Mouse (Mus musculus) hindbrain, embryonic 10.5 days (tissue): ENCODE measurements at regions not wholly inside any gene's neighbourhood (a gene's known extent, or its start where the extent isn't known, plus 50 kb on each side); places are given as distances from the start of the nearest gene placed in this dataset.

ENCODE experiments used
- DNase-seq: peaks from one replicate; pipeline ENCODE4 v3.0.0-alpha.2; 2017; ENCODE audit warnings: low spot score
- H3K27ac ChIP-seq: fragments of 300-500 bp; sonication (generic); 2 replicates; pipeline ENCODE4 v1.5.1; 2016; ENCODE audit warnings: mild to moderate bottlenecking, moderate library complexity
- H3K27me3 ChIP-seq: fragments of 300-500 bp; sonication (generic); 2 replicates; pipeline ENCODE4 v1.6.1; 2016; ENCODE audit warnings: mild to moderate bottlenecking; ENCODE audit not compliant: poor library complexity, insufficient read depth, severe bottlenecking
- H3K36me3 ChIP-seq: fragments of 300-500 bp; sonication (generic); 2 replicates; pipeline ENCODE4 v1.6.1; 2016; ENCODE audit warnings: mild to moderate bottlenecking, moderate library complexity
- H3K4me1 ChIP-seq: fragments of 300-500 bp; sonication (generic); replicated peaks from 2 replicates; pipeline ENCODE4 v1.6.1; 2016; ENCODE audit warnings: mild to moderate bottlenecking
- H3K4me3 ChIP-seq: fragments of 300-500 bp; sonication (generic); 2 replicates; pipeline ENCODE4 v1.5.1; 2016; ENCODE audit warnings: mild to moderate bottlenecking, moderate library complexity
- H3K9me3 ChIP-seq: fragments of 300-500 bp; sonication (generic); 2 replicates; pipeline ENCODE4 v1.6.1; 2016; ENCODE audit warnings: mild to moderate bottlenecking, moderate library complexity
- WGBS: fragments of 180-500 bp; shearing (Covaris S2); methylation state at CpG from one replicate; pipeline ENCODE4 v1.1.7; 2016; 5-methylcytosine and 5-hydroxymethylcytosine counted together

- Histone ChIP-seq H3K4me3 (no peak overlapping the region), H3K27ac (no peak overlapping the region), H3K27me3 (peaks cover 6% of the 10 kb centered on the region; the same call in 1 of the 2 replicates), H3K4me1 (no peaks in the 10 kb centered on the region; the same call in 1 of the 2 replicates), H3K9me3 (no peaks in the 10 kb centered on the region), H3K36me3 (peaks cover 5% of the 10 kb centered on the region; the same call in 1 of the 2 replicates)
- DNase-seq = no peak
- WGBS = 79% methylated on average over 5 of the region's 5 CpGs
Measured at GRCm38 (mm10) chr7:70300516-70300915, 66.0 kb downstream of the Nr2f2 start.

- Histone ChIP-seq H3K27ac (no peak overlapping the region), H3K36me3 (no peaks in the 10 kb centered on the region), H3K4me1 (peaks cover 21% of the 10 kb centered on the region), H3K4me3 (no peak overlapping the region), H3K27me3 (peaks cover 57% of the 10 kb centered on the region), H3K9me3 (peaks cover 3% of the 10 kb centered on the region; the same call in 1 of the 2 replicates)
- DNase-seq = no peak
- 95% methylated on average over 6 of the region's 6 CpGs for WGBS
Measured at GRCm38 (mm10) chr7:70291431-70291830, 75.1 kb downstream of the Nr2f2 start.

- 73% methylated on average over 8 of the region's 8 CpGs for WGBS
- H3K36me3 ChIP-seq = no peaks in the 10 kb centered on the region
- no peak for DNase-seq
- no peak overlapping the region for H3K27ac ChIP-seq
- H3K9me3 ChIP-seq = peaks cover 3% of the 10 kb centered on the region; the same call in 1 of the 2 replicates
- H3K4me3 ChIP-seq = no peak overlapping the region
- peaks cover 21% of the 10 kb centered on the region for H3K4me1 ChIP-seq
- peaks cover 63% of the 10 kb centered on the region for H3K27me3 ChIP-seq
Measured at GRCm38 (mm10) chr7:70290733-70291320, 75.7 kb downstream of the Nr2f2 start.

- peaks cover 27% of the 10 kb centered on the region for H3K4me1 ChIP-seq
- H3K9me3 ChIP-seq = peaks cover 3% of the 10 kb centered on the region; the same call in 1 of the 2 replicates
- no peak overlapping the region for H3K27ac ChIP-seq
- WGBS = 54% methylated on average over 6 of the region's 6 CpGs
- H3K36me3 ChIP-seq = no peaks in the 10 kb centered on the region
- DNase-seq = no peak
- no peak overlapping the region for H3K4me3 ChIP-seq
- H3K27me3 ChIP-seq = peaks cover 68% of the 10 kb centered on the region
Measured at GRCm38 (mm10) chr7:70290277-70290676, 76.3 kb downstream of the Nr2f2 start.

GRCm38 (mm10) chr7:70288621-70289020 lies 77.9 kb downstream of the Nr2f2 start:
- peaks cover 3% of the 10 kb centered on the region; the same call in 1 of the 2 replicates for H3K9me3 ChIP-seq
- H3K4me3 ChIP-seq = no peak overlapping the region
- peaks cover 32% of the 10 kb centered on the region for H3K4me1 ChIP-seq
- DNase-seq = no peak
- H3K27ac ChIP-seq = peak overlapping the region; percentile 71; the same call in 1 of the 2 replicates
- no peaks in the 10 kb centered on the region for H3K36me3 ChIP-seq
- 12% methylated on average over 5 of the region's 5 CpGs for WGBS
- H3K27me3 ChIP-seq = peaks cover 85% of the 10 kb centered on the region

GRCm38 (mm10) chr7:70287891-70288421 lies 78.6 kb downstream of the Nr2f2 start:
- peak overlapping the region; percentile 71 for H3K27ac ChIP-seq
- under 1% methylated on average over 29 of the region's 29 CpGs for WGBS
- H3K9me3 ChIP-seq = peaks cover 3% of the 10 kb centered on the region; the same call in 1 of the 2 replicates
- DNase-seq = peak; percentile 63
- H3K4me3 ChIP-seq = peak overlapping the region; percentile 42
- H3K4me1 ChIP-seq = peaks cover 38% of the 10 kb centered on the region
- H3K27me3 ChIP-seq = peaks cover 92% of the 10 kb centered on the region
- no peaks in the 10 kb centered on the region for H3K36me3 ChIP-seq

GRCm38 (mm10) chr7:70286836-70287355 lies 79.6 kb downstream of the Nr2f2 start:
- H3K9me3 ChIP-seq = no peaks in the 10 kb centered on the region
- peaks cover 100% of the 10 kb centered on the region for H3K27me3 ChIP-seq
- H3K4me3 ChIP-seq = no peak overlapping the region
- peak; percentile 18 for DNase-seq
- H3K4me1 ChIP-seq = peaks cover 49% of the 10 kb centered on the region
- no peaks in the 10 kb centered on the region for H3K36me3 ChIP-seq
- WGBS = 2% methylated on average over 14 of the region's 14 CpGs
- H3K27ac ChIP-seq = no peak overlapping the region

GRCm38 (mm10) chr7:70285344-70285743 lies 81.2 kb downstream of the Nr2f2 start:
- 4% methylated on average over 3 of the region's 3 CpGs for WGBS
- Histone ChIP-seq H3K27me3 (peaks cover 100% of the 10 kb centered on the region), H3K9me3 (no peaks in the 10 kb centered on the region), H3K4me1 (peaks cover 65% of the 10 kb centered on the region), H3K4me3 (no peak overlapping the region), H3K36me3 (no peaks in the 10 kb centered on the region), H3K27ac (no peak overlapping the region)
- no peak for DNase-seq

- Histone ChIP-seq H3K4me1 (peaks cover 77% of the 10 kb centered on the region), H3K9me3 (no peaks in the 10 kb centered on the region), H3K27me3 (peaks cover 99% of the 10 kb centered on the region), H3K4me3 (no peak overlapping the region), H3K27ac (no peak overlapping the region), H3K36me3 (no peaks in the 10 kb centered on the region)
- WGBS = 3% methylated on average over 1 of the region's 1 CpGs
- DNase-seq = no peak
Measured at GRCm38 (mm10) chr7:70283836-70284235, 82.7 kb downstream of the Nr2f2 start.

GRCm38 (mm10) chr7:70283166-70283565 lies 83.4 kb downstream of the Nr2f2 start:
- Histone ChIP-seq H3K4me1 (peaks cover 70% of the 10 kb centered on the region), H3K4me3 (no peak overlapping the region), H3K36me3 (no peaks in the 10 kb centered on the region), H3K9me3 (no peaks in the 10 kb centered on the region), H3K27me3 (peaks cover 99% of the 10 kb centered on the region), H3K27ac (0 out of 2 replicates have a peak overlapping the region, but pooled peaks have one; percentile 8)
- 5% methylated on average over 4 of the region's 4 CpGs for WGBS
- DNase-seq = no peak

- Histone ChIP-seq H3K36me3 (no peaks in the 10 kb centered on the region), H3K4me1 (peaks cover 59% of the 10 kb centered on the region), H3K27me3 (peaks cover 99% of the 10 kb centered on the region), H3K9me3 (no peaks in the 10 kb centered on the region), H3K27ac (peak overlapping the region; percentile 82; the same call in 1 of the 2 replicates), H3K4me3 (peak overlapping the region; percentile 47; the same call in 1 of the 2 replicates)
- 1% methylated on average over 11 of the region's 11 CpGs for WGBS
- DNase-seq = peak; percentile 36
Measured at GRCm38 (mm10) chr7:70281891-70282515, 84.5 kb downstream of the Nr2f2 start.

GRCm38 (mm10) chr7:70281381-70281750 lies 85.2 kb downstream of the Nr2f2 start:
- peak; percentile 67 for DNase-seq
- Histone ChIP-seq H3K27me3 (peaks cover 98% of the 10 kb centered on the region), H3K4me1 (peaks cover 56% of the 10 kb centered on the region), H3K36me3 (no peaks in the 10 kb centered on the region), H3K27ac (peak overlapping the region; percentile 82), H3K4me3 (peak overlapping the region; percentile 47), H3K9me3 (no peaks in the 10 kb centered on the region)
- 2% methylated on average over 22 of the region's 22 CpGs for whole genome bisulfite sequencing
